Mouse (Mus musculus) activated CD4-positive, CD25-positive, alpha-beta regulatory T cell, adult 4 months (primary cell): ENCODE data around the gene Il17rc. TPM values are rescaled to one million over a fixed set of nuclear protein-coding genes. Genes with fewer than 3 reads are reported as not detected.

Experiments used
- ATAC-seq: one replicate; pipeline ENCODE4 v1.8.0; 2017
- polyA plus RNA-seq, 2 experiments: library from polyadenylated mRNA; unstranded; fragments of 100-300 nt; shearing (Covaris generic); gene quantifications; one replicate each; pipeline ENCODE4 v1.2.1; 2017

Il17rc gene
- polyA plus RNA-seq, 2 experiments from 2014 or later, result not detected

GRCm38 (mm10) chr6:113499346-113499745, 28.1 kb downstream of the Il17rc start:
- no peak for ATAC-seq

- no peak for ATAC-seq
Observed at GRCm38 (mm10) chr6:113501388-113502084, 30.3 kb downstream of the Il17rc start, which contains the start of gene Prrt3. TSS of gene Prrt3 (minus strand) at chr6:113501931.

- ATAC-seq, result no peak
Observed at GRCm38 (mm10) chr6:113502801-113503200, 31.6 kb downstream of the Il17rc start.

- ATAC-seq, result no peak
Observed at GRCm38 (mm10) chr6:113505689-113506088, 34.5 kb downstream of the Il17rc start.

- ATAC-seq, result no peak
Observed at GRCm38 (mm10) chr6:113507130-113507529, 35.9 kb downstream of the Il17rc start.

GRCm38 (mm10) chr6:113508272-113508946, 37.2 kb downstream of the Il17rc start:
- ATAC-seq, result no peak

GRCm38 (mm10) chr6:113508947-113509280, 37.7 kb downstream of the Il17rc start:
- no peak for ATAC-seq

- no peak for ATAC-seq
Observed at GRCm38 (mm10) chr6:113513944-113514343, 42.7 kb downstream of the Il17rc start.

- no peak for ATAC-seq
Observed at GRCm38 (mm10) chr6:113514600-113514999, 43.4 kb downstream of the Il17rc start.

- no peak for ATAC-seq
Observed at GRCm38 (mm10) chr6:113517434-113518080, 46.3 kb downstream of the Il17rc start.

GRCm38 (mm10) chr6:113522310-113522709, 51.1 kb downstream of the Il17rc start:
- ATAC-seq, result no peak

GRCm38 (mm10) chr6:113523420-113523819, 52.2 kb downstream of the Il17rc start:
- ATAC-seq, result no peak

- peak; percentile 87 for ATAC-seq
Observed at GRCm38 (mm10) chr6:113530932-113531839, 60.0 kb downstream of the Il17rc start, which contains the start of the genes Emc3 and Fancd2. TSS of gene Emc3 (minus strand) at chr6:113531652. TSS of gene Fancd2 (plus strand) at chr6:113531682.

- ATAC-seq, result no peak
Observed at GRCm38 (mm10) chr6:113531840-113532404, 60.7 kb downstream of the Il17rc start.

Other genes starting within 250 kb of the Il17rc start
- 10 to 100 TPM; 15.1 to 16.7 TPM for gene Mtmr14, start 233.6 kb upstream of the Il17rc start, polyA plus RNA-seq
- under 1 TPM; 0.08 to 0.20 TPM for gene Cpne9, start 189.1 kb upstream of the Il17rc start, polyA plus RNA-seq
- 10 to 100 TPM; 10.6 to 11.2 TPM for gene Brpf1, start 164.3 kb upstream of the Il17rc start, polyA plus RNA-seq
- 10 to 100 TPM; 14.1 to 23.2 TPM for gene Ogg1, start 144.5 kb upstream of the Il17rc start, polyA plus RNA-seq
- gene Camk1, start 127.4 kb upstream of the Il17rc start, polyA plus RNA-seq, result 1 to 10 TPM; 1.5 to 1.6 TPM
- 10 to 100 TPM; 32.8 to 49.4 TPM for gene Tada3, start 93.5 kb upstream of the Il17rc start, polyA plus RNA-seq
- 100 to 1,000 TPM; 658 to 920 TPM for gene Arpc4, start 93.3 kb upstream of the Il17rc start, polyA plus RNA-seq
- gene Ttll3, start 82.2 kb upstream of the Il17rc start, polyA plus RNA-seq, result 10 to 100 TPM; 10.6 to 15.3 TPM
- gene Rpusd3, start 52.1 kb upstream of the Il17rc start, polyA plus RNA-seq, result 10 to 100 TPM in 1 of 2 experiments, 1 to 10 TPM in 1; 5.4 to 18.7 TPM
- gene Cidec, start 35.7 kb upstream of the Il17rc start, polyA plus RNA-seq, result not detected
- gene Jagn1, start 28.9 kb upstream of the Il17rc start, polyA plus RNA-seq, result 10 to 100 TPM; 40.7 to 68.9 TPM
- under 1 TPM; 0.97 TPM for gene Il17re, start 12.9 kb upstream of the Il17rc start, polyA plus RNA-seq
- 1 to 10 TPM; 2.7 to 8.0 TPM for gene Creld1, start 11.9 kb downstream of the Il17rc start, polyA plus RNA-seq
- under 1 TPM in 1 of 2 experiments, not detected in 1; 0.20 TPM for gene Prrt3, start 30.5 kb downstream of the Il17rc start, polyA plus RNA-seq
- gene Emc3, start 60.2 kb downstream of the Il17rc start, polyA plus RNA-seq, result 10 to 100 TPM; 57.7 to 61.8 TPM
- 1 to 10 TPM; 4.4 to 7.2 TPM for gene Fancd2, start 60.3 kb downstream of the Il17rc start, polyA plus RNA-seq
- gene Fancd2os, start 129.3 kb downstream of the Il17rc start, polyA plus RNA-seq, result not detected
- gene Brk1, start 133.3 kb downstream of the Il17rc start, polyA plus RNA-seq, result 100 to 1,000 TPM; 275 to 326 TPM
- gene Vhl, start 152.5 kb downstream of the Il17rc start, polyA plus RNA-seq, result 10 to 100 TPM in 1 of 2 experiments, 1 to 10 TPM in 1; 7.1 to 14.5 TPM
- 10 to 100 TPM; 21.9 to 29.8 TPM for gene Irak2, start 167.0 kb downstream of the Il17rc start, polyA plus RNA-seq
- 1 to 10 TPM; 1.0 to 5.0 TPM for gene Tatdn2, start 225.6 kb downstream of the Il17rc start, polyA plus RNA-seq
- not detected for gene Ghrl, start 248.5 kb downstream of the Il17rc start, polyA plus RNA-seq